Mouse (Mus musculus) 3T3-L1 (cell line): Measurements from ENCODE around the gene Ankrd13b.

ENCODE experiments used
- DNase-seq: peaks from one replicate; pipeline ENCODE4 v3.0.0-alpha.2; 2015; ENCODE audit warnings: low read depth, low spot score

Ankrd13b gene

GRCm38 (mm10) chr11:77508068-77509021, 18.9 kb upstream of the Ankrd13b start:
- peak; percentile 54 for DNase-seq

GRCm38 (mm10) chr11:77507426-77507825, 17.9 kb upstream of the Ankrd13b start:
- DNase-seq = no peak

- no peak for DNase-seq
These were observed 17.5 kb upstream of the Ankrd13b start for GRCm38 (mm10) chr11:77506941-77507340.

DNA sequence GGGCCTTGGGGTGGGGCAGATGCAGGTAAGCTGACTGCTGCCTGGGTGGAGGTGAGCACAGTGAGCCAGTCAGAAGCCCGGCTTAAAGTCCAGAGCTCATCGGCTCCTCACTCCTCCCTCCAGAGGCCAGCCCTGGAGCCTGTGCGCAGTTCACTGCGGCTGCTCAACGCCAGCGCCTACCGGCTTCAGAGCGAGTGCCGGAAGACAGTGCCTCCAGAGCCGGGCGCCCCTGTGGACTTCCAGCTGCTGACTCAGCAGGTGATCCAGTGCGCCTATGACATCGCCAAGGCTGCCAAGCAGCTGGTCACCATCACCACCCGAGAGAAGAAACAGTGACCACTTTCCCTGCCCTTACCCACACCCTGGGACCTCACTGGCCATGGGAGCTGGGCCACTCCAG, 16.8 kb upstream of the Ankrd13b start:
- DNase-seq = no peak

DNA sequence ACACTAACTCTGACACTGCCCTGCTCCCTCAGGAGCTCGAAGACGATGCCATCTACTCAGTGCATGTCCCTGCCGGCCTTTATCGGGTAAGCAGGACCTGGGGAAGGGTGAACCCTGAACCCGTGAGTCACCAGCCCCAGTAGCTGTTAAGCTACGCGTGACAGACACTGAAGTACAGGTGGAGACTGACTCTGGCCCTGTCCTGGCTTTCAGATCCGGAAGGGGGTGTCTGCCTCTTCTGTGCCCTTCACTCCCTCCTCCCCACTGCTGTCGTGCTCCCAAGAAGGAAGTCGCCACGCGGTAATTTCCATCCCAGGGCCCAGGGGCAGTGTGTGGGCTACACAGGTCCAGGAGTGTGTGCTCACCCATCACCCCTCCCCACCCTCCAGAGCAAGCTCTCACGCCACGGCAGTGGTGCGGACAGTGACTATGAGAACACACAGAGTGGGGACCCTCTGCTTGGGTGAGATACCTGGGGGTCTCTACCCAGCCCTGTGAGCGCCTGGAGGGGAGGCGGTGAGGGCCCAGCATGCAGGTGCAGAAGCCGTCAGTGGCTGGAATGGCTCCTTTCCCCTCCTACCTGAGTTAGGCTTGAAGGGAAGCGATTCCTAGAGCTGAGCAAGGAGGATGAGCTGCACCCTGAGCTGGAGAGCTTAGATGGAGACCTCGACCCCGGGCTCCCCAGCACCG, 16.0 kb upstream of the Ankrd13b start:
- DNase-seq = no peak

DNA sequence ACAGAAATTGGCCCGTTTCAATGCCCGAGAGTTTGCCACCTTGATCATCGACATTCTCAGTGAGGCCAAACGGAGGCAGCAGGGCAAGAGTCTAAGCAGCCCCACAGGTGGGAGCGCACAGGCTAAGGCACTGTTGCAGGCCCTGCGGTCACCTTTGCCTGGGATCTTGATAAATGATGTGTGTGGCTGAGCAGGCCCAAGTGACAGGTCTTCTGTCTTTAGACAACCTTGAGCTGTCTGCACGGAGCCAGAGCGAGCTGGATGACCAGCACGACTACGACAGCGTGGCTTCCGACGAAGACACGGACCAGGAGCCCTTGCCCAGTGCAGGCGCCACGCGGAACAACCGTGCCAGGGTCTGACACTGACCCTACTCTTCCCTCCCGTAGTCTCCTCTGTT, 14.9 kb upstream of the Ankrd13b start:
- no peak for DNase-seq

DNA sequence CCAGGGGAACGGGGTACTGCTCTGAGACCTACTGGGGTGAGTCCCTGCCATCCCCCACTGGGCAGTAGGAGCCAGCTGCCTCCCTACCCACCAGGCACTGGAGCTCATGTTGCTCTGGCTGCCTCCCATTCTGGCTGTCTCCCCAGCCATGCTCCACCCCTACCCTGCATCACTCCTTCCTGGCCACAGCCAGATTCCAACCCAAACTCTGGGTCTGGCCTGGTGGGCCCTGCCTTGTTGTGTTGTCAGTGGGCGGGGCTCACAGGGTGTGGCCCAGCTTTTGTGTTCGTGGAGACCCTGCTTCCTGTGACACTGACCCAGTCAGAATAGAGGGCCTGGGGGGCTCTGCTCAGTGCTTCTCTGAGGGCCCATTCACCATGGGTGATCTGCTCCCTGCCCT, 14.0 kb upstream of the Ankrd13b start:
- peak; percentile 70 for DNase-seq

- no peak for DNase-seq
These were observed 13.0 kb upstream of the Ankrd13b start for GRCm38 (mm10) chr11:77502481-77502880.

GRCm38 (mm10) chr11:77501971-77502370, 12.5 kb upstream of the Ankrd13b start:
- no peak for DNase-seq

GRCm38 (mm10) chr11:77501392-77501791, 11.9 kb upstream of the Ankrd13b start:
- peak; percentile 90 for DNase-seq

DNA sequence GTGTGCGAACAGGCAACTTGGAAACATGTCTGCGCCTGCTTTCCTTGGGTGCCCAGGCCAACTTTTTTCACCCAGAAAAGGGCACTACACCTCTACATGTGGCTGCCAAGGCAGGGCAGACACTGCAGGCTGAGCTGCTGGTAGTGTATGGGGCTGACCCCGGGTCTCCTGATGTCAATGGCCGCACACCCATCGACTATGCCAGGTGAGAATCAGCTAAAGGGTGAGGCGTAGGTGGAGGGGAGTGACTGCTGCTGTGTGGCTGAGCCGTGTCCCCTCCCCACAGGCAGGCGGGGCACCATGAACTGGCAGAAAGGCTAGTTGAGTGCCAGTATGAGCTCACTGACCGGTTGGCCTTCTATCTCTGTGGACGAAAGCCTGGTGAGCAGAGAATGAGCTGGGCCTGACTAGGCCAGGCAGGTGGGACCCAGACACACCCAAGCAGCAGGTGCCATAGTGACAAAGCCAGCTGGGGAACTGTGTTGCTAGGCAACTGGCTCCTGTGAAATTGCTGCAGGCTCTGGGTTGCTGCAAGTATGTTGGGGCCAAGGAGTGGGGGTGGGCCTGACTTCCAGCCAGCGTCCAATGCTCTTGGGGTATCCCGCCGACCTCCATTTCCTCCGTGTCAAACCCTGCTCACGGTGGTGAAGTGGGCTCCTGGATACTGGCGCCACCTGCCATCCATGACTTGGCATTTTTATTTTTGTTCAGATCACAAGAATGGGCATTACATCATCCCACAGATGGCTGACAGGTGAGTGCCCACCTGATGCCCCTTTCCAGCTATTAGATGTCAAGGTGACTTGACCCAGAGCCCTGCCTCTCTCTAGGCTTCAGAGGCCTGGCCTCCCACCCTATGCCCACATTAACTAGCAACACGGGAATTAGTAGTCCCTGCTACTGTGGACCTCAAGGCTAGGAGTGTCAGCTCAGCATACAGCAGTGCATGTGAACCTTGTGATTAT, 11.2 kb upstream of the Ankrd13b start:
- DNase-seq = no peak

DNA sequence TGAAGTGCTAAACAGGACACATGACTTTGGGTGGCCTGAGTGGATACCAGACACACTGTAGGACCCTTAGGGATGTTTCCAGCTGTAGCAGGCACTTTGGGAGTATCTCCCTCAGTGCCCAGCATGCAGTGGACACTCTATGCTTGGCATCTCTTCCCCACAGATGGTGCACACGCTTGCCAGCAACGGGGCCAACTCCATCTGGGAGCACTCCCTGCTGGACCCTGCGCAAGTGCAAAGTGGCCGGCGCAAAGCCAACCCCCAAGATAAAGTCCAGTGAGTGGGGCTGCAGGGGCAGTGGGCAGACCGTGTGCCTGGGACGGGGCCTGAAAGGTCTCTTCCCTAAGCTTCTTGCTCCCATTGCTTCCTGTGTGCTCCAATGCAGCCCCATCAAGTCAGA, 9.9 kb upstream of the Ankrd13b start:
- DNase-seq = no peak

DNA sequence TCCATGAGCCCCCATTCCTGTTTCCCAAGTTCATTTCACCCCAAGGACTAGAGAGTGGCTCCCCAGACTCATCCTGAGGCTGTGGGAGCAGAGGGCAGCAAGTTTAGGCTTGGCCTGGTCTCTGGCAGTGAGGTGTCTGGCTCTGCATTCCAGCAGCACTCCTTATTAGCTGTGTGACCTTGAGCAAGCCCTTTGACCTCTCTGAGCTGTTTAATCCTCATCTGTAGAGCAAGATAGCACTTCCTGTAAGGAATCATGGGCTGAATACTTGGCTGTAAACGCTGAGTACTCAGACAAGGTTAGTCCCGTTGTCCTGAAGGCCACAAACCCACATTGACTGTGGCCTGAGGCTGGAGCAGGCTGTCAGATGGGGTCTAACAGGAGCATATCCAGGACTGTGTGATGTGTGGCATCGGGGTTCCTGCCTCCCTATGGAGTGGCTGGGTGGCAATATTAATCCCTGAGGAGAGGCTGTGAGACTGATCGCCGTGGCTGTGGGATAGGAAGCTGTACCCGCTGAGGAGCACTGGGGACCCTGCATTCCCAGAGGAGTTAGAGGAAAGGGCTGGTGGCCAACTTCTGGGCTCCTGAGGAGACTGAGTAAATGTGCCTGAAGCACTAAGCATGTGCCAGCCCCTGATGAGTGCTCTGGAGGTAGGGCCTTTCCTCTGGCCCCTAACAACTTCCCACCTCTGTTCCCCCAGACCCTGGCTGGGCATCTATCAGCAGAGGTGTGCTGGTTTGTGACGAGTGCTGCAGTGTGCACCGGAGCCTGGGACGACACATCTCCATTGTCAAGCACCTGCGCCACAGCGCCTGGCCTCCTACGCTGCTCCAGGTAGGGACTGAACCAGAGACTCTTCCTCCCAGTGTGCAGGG, 9.0 kb upstream of the Ankrd13b start:
- DNase-seq = no peak

DNA sequence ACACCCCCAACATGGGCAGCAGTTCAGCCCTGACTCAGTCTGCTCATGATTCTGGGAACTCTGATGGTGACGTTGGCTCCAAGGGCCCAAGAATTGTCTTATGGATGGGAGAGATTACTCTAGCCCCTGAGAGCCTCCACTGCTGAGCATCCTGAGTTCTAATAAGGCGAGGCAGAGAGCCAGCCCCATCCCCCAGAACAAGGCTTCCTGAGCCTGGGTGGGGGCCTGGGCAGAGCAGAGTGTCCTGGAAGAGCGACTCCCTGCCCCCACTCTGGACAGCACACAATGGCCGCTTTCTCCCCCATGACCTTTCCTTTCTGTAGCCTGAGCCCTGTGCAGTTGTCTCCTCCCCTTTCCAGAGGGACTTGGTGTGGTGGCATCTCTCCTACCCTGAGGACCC, 8.4 kb upstream of the Ankrd13b start:
- DNase-seq = no peak

DNA sequence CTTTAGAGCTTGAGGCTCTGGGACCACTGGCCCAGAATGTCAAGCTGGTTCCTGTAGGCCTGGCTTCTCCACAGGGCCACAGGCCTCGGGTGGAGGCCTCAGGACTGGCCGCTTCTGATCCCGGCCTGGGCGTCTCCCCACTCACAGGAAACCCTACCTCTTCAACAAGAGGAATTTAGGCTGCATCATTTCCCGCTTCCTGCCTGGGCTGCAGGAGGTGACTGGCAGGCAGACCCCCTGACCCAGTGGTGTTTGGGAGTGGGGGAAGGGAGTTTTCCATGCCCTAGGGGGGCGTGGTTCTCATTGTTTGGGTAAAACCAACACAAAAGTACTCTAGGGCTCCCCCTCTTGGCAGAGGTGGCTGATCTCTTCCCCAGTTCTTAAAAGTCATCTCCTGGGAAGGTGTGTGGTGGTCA, 7.9 kb upstream of the Ankrd13b start:
- DNase-seq = peak; percentile 79

DNA sequence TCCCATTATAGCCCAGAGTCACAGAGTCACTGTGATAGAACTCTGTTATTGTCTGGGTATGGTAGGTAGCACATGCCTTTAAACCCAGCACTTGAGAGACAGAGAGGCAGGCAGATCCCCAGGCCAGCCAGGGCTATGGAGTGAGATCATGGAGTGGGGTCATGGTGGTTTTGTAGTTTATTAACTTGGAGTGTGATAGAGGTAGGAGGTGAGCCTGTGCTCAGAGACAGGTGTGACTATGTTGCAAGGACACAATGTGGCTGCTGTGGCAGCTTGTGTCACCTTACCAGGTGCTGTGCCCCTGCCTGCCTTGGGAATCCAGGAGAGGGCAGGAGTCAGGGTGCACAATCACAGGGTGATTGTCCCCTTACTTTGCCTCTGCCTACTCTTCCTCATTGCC, 6.0 kb upstream of the Ankrd13b start:
- no peak for DNase-seq

DNA sequence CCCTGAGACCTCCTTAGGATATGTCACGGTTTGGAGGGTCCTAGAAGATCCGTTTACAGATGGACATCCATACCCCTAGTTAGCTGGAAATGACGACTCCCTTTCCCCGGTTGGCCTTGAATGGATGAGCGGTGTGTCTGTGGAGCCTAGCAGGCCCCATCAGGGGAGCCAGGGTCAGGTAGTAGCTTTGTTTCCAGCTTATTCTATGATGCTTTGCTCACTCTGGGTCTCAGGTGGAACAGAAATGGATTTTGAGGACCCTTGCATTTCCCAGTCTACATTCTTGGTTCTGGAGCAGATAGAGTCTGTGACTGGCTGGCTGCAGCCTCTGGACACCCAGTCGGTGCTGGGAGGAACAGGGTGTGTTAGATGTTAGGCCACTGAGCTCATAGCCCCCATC, 5.3 kb upstream of the Ankrd13b start:
- DNase-seq = no peak

GRCm38 (mm10) chr11:77494344-77494676, 4.8 kb upstream of the Ankrd13b start:
- no peak for DNase-seq

DNA sequence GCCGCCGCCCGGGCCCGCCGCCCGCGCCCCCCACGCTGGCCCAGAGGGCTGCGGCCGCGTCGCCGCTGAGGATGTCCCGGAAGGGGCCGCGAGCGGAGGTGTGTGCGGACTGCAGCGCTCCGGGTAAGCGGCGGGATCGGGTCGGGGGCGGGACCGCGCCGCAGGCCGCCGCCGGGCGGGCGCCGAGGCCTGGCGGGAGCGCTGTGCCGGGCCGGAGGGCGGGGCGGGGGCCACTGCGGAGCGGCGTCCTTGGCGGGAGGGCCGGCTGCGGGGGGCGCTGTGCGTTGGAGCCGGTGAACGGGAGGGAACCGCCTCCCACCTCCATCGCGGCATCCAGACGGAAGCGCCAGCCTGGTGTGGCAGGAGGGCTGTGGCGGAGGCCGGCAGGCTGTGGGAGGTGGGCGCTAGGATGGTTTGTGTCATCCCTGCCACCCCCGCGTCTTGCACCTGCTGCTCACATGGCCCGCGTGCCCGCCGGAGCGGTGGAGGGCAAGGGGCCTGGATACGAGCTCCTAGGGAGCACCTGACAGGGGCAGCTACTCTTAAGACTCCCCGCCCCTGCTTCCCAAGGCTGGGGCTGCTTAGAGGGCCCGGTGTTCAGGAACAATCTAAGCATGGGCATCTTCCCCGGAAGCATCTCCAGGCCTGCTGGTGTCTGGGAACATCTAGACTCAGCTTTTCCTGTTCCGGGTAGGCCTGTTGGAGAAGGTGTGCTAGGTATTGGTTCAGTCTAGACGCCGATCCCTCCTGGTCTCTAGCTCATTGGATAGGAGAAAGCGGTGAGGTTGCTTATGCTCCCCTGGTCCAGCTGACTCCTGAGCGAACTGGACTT, 4.2 kb upstream of the Ankrd13b start, which contains the start of gene Git1:
Gene Git1 (plus strand): TSS at position 51 of the 832 bp plus-strand sequence.
- DNase-seq = peak; percentile 70

DNA sequence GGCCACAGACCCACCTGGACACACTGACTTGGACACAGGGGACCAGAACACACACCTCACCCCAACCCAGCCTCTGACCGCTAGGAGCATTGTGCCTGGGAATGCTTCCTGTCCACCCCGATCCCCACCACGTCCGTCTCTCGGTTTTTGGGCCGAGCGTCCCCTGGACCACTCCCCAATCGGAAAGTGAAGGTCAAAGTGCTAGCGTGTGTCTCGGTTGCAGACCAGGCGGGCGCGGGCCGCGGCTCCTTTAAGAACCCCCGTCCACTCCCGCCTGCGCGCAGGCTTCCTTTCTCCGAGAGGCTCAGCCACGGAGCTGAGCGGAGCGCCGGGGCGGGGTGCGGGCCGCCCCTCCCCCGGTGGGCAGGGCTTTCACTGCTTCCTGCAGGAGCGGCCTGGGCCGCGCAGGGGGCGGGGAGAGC, 3.4 kb upstream of the Ankrd13b start:
- peak; percentile 87 for DNase-seq
